Mouse (Mus musculus): ENCODE measurements around the gene Chchd3. TPM values are rescaled to one million over a fixed set of nuclear protein-coding genes. Genes with fewer than 3 reads are reported as not detected.

Chchd3 gene
- polyA plus RNA-seq, 1 experiment from 2014 or later = 103 TPM

GRCm38 (mm10) chr6:32983876-32984275, 76.2 kb downstream of the Chchd3 start:
- H3K4me3 ChIP-seq (ENCODE audit: low read depth, low read length) = no peak overlapping the region
- no peak overlapping the region for H3K9ac ChIP-seq
- no peak for DNase-seq
- no peaks in the 10 kb centered on the region for H3K9me3 ChIP-seq (ENCODE audit: low read depth, low read length)
- no peaks in the 10 kb centered on the region for H3K36me3 ChIP-seq (ENCODE audit: insufficient read depth)
- H3K4me2 ChIP-seq = no peak overlapping the region
- H3K27ac ChIP-seq (ENCODE audit: low read depth) = no peak overlapping the region
- TF ChIP-seq CTCF (IDR thresholded peaks at IDR 0.05; ENCODE audit: low read depth) = no peak
- ATAC-seq (ENCODE audit: insufficient read depth) = no peak
- no peaks in the 10 kb centered on the region for H3K27me3 ChIP-seq (ENCODE audit: insufficient read depth, low read length)
- no peaks in the 10 kb centered on the region for H3K4me1 ChIP-seq (ENCODE audit: insufficient read depth)
- WGBS = 45% methylated on average over 5 of the region's 5 CpGs

GRCm38 (mm10) chr6:32981253-32981652, 78.8 kb downstream of the Chchd3 start:
- no peak for TF ChIP-seq CTCF (IDR thresholded peaks at IDR 0.05; ENCODE audit: low read depth)
- DNase-seq (peak; percentile 15), ATAC-seq (ENCODE audit: insufficient read depth) (no peak)
- Histone ChIP-seq H3K4me3 (ENCODE audit: low read depth, low read length) (no peak overlapping the region), H3K4me1 (ENCODE audit: insufficient read depth) (no peaks in the 10 kb centered on the region), H3K9me3 (ENCODE audit: low read depth, low read length) (no peaks in the 10 kb centered on the region), H3K27ac (ENCODE audit: low read depth) (no peak overlapping the region), H3K36me3 (ENCODE audit: insufficient read depth) (no peaks in the 10 kb centered on the region), H3K27me3 (ENCODE audit: insufficient read depth, low read length) (no peaks in the 10 kb centered on the region), H3K9ac (no peak overlapping the region), H3K4me2 (no peak overlapping the region)
- 63% methylated on average over 11 of the region's 11 CpGs for WGBS

DNA sequence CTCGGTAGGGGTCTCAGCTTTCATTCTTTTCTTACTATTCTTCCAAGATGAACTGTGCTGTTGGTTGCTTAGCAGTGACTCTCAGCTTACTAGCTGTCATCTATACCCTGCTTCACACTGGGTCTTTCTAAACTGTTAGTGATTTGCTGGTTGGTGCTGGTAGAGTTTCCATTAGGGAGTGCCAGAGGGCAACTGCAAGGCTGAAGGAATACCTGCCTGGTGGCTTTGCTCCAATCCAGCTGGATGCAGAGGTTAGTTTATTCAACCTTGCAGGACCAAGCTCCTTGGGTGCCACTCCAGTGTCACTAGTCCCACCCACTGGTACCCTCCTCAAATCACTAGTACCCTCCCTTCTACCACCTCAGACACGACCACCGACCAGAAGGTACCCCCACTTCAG, 81.2 kb downstream of the Chchd3 start:
- H3K9ac ChIP-seq = no peak overlapping the region
- H3K27ac ChIP-seq (ENCODE audit: low read depth) = no peak overlapping the region
- ATAC-seq (ENCODE audit: insufficient read depth) = no peak
- no peak overlapping the region for H3K4me3 ChIP-seq (ENCODE audit: low read depth, low read length)
- H3K36me3 ChIP-seq (ENCODE audit: insufficient read depth) = no peaks in the 10 kb centered on the region
- no peaks in the 10 kb centered on the region for H3K4me1 ChIP-seq (ENCODE audit: insufficient read depth)
- TF ChIP-seq CTCF (IDR thresholded peaks at IDR 0.05; ENCODE audit: low read depth) = no peak
- no peaks in the 10 kb centered on the region for H3K9me3 ChIP-seq (ENCODE audit: low read depth, low read length)
- no peak for DNase-seq
- no peaks in the 10 kb centered on the region for H3K27me3 ChIP-seq (ENCODE audit: insufficient read depth, low read length)
- WGBS = 86% methylated on average over 3 of the region's 3 CpGs
- H3K4me2 ChIP-seq = no peak overlapping the region

DNA sequence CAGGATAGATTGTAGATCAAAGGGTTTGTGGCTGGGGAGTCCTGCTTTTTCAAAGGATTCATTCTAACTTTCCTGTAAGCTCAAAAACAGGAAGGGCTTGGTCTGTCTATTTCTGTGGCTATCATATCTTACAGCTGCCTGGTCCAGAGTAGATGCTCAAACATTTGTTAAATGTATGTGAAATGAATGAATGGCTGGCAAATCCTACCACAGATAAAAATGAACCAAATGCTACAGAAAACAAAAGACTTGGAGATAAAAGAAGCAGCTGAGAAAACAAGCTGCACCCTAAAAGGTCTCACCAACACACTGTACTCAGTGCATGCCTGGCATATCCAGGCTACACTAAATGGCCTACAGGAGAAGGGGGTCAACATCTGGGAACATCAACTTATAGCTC, 88.1 kb downstream of the Chchd3 start:
- Histone ChIP-seq H3K36me3 (ENCODE audit: insufficient read depth) (0 out of 2 replicates have a peak, but pooled peaks cover 6% of the 10 kb centered on the region), H3K27ac (ENCODE audit: low read depth) (no peak overlapping the region), H3K27me3 (ENCODE audit: insufficient read depth, low read length) (no peaks in the 10 kb centered on the region), H3K9me3 (ENCODE audit: low read depth, low read length) (no peaks in the 10 kb centered on the region), H3K4me2 (no peak overlapping the region), H3K4me1 (ENCODE audit: insufficient read depth) (no peaks in the 10 kb centered on the region), H3K4me3 (ENCODE audit: low read depth, low read length) (no peak overlapping the region), H3K9ac (no peak overlapping the region)
- no peak for TF ChIP-seq CTCF (IDR thresholded peaks at IDR 0.05; ENCODE audit: low read depth)
- ATAC-seq (ENCODE audit: insufficient read depth) (no peak), DNase-seq (no peak)

- no peaks in the 10 kb centered on the region for H3K27me3 ChIP-seq (ENCODE audit: insufficient read depth, low read length)
- no peak for TF ChIP-seq CTCF (IDR thresholded peaks at IDR 0.05; ENCODE audit: low read depth)
- ATAC-seq (ENCODE audit: insufficient read depth) (no peak), DNase-seq (no peak)
- H3K9ac ChIP-seq = no peak overlapping the region
- H3K4me1 ChIP-seq (ENCODE audit: insufficient read depth) = no peaks in the 10 kb centered on the region
- WGBS = 52% methylated on average over 2 of the region's 2 CpGs
- H3K36me3 ChIP-seq (ENCODE audit: insufficient read depth) = 0 out of 2 replicates have a peak, but pooled peaks cover 6% of the 10 kb centered on the region
- no peak overlapping the region for H3K27ac ChIP-seq (ENCODE audit: low read depth)
- H3K4me2 ChIP-seq = no peak overlapping the region
- no peaks in the 10 kb centered on the region for H3K9me3 ChIP-seq (ENCODE audit: low read depth, low read length)
- H3K4me3 ChIP-seq (ENCODE audit: low read depth, low read length) = no peak overlapping the region
Measured at GRCm38 (mm10) chr6:32968971-32969370, 91.1 kb downstream of the Chchd3 start.

DNA sequence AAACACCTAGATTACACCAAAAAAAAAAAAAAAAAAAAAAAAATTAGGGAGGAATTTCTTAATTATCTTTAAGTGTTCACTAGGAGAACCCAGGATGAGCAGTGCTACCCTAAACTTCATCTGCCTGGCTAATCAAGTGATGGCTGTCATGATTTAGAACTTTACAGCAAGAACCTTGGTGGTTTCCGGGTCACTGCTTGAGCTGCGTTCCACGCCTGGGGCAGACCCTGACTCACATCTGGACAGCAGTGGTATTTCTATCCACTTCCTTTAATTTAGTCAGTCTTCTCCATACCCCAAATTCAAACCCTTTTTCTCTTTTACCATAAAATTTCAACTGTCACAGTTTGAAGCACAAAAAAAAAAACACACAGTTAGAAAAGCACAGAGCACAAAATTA, 98.0 kb downstream of the Chchd3 start:
- 73% methylated on average over 3 of the region's 3 CpGs for WGBS
- H3K4me3 ChIP-seq (ENCODE audit: low read depth, low read length) = no peak overlapping the region
- H3K36me3 ChIP-seq (ENCODE audit: insufficient read depth) = no peaks in the 10 kb centered on the region
- H3K27ac ChIP-seq (ENCODE audit: low read depth) = no peak overlapping the region
- ATAC-seq (ENCODE audit: insufficient read depth) (no peak), DNase-seq (no peak)
- H3K9me3 ChIP-seq (ENCODE audit: low read depth, low read length) = no peaks in the 10 kb centered on the region
- TF ChIP-seq CTCF (IDR thresholded peaks at IDR 0.05; ENCODE audit: low read depth) = no peak
- no peaks in the 10 kb centered on the region for H3K4me1 ChIP-seq (ENCODE audit: insufficient read depth)
- no peak overlapping the region for H3K9ac ChIP-seq
- no peak overlapping the region for H3K4me2 ChIP-seq
- no peaks in the 10 kb centered on the region for H3K27me3 ChIP-seq (ENCODE audit: insufficient read depth, low read length)

GRCm38 (mm10) chr6:32961477-32961876, 98.6 kb downstream of the Chchd3 start:
- Histone ChIP-seq H3K4me3 (ENCODE audit: low read depth, low read length) (no peak overlapping the region), H3K9ac (no peak overlapping the region), H3K36me3 (ENCODE audit: insufficient read depth) (no peaks in the 10 kb centered on the region), H3K27me3 (ENCODE audit: insufficient read depth, low read length) (no peaks in the 10 kb centered on the region), H3K9me3 (ENCODE audit: low read depth, low read length) (no peaks in the 10 kb centered on the region), H3K4me2 (no peak overlapping the region), H3K27ac (ENCODE audit: low read depth) (no peak overlapping the region), H3K4me1 (ENCODE audit: insufficient read depth) (no peaks in the 10 kb centered on the region)
- 83% methylated on average over 3 of the region's 3 CpGs for WGBS
- TF ChIP-seq CTCF (IDR thresholded peaks at IDR 0.05; ENCODE audit: low read depth) = no peak
- DNase-seq = no peak
- no peak for ATAC-seq (ENCODE audit: insufficient read depth)
